Mouse (Mus musculus): ENCODE data around the gene Uvrag.

DNA sequence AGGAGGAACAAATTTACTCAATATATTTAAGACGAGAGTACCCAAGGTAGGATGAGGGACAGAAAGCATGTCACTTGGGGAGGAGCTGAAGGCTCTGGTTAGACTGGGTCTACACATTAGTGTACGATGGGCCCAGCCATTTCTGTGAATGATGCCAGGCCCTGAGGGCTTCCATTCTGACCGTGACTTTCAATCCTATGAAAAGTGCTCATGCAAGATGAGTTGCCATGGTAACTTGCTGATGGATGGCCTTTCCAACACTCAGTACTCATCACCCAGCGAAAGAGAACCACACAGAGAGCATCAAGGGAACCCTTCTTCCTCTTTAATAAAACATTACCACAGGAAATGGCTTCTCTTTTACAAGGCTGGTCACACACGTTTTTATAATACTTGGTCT lies 252.1 kb downstream of the Uvrag start:
- no peak for TF ChIP-seq GATA1 (IDR thresholded peaks at IDR 0.05; ENCODE audit: borderline replicate concordance, low read length)
- no peak for TF ChIP-seq FLI1 (IDR thresholded peaks at IDR 0.05; ENCODE audit: low read length)
